Mouse (Mus musculus) spleen, adult 2 months (tissue): ENCODE measurements around the gene Csnk2a1.

Experiments
- CTCF ChIP-seq: fragments of 200-500 bp; IDR thresholded peaks from 2 replicates; pipeline ENCODE4 v1.5.1; 2011; ENCODE audit warnings: mild to moderate bottlenecking, inconsistent platforms; ENCODE audit not compliant: insufficient read depth, insufficient read length, insufficient replicate concordance; ENCODE audit errors: extremely low read depth
- POLR2A ChIP-seq: fragments of 200-500 bp; IDR thresholded peaks from 2 replicates; pipeline ENCODE4 v1.6.1; 2011; ENCODE audit warnings: low read depth, low read length, inconsistent platforms

DNA sequence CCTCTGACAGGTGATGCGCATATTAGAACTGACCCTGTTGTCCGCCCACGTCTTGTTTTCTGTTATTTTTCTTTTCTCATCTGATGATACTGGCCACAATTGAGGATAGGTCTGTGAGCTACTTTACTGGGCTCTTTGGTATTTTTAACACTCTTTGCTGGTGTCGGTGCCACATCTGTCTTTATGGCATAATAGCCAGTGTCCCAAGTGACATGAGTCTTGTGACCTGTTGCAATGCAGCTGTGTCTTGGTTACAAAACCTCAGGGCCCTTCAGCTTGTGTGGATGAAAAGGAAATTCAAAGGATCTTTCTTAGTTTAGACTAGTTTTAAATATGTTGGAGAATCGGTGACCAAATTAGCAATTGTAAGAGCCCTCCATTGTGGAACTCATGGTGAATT lies 67.9 kb downstream of the Csnk2a1 start:
- no peak for TF ChIP-seq CTCF
- TF ChIP-seq POLR2A, result no peak
